Mouse (Mus musculus) C2C12 (cell line): ENCODE data around the gene Nms. TPM values are rescaled to one million over a fixed set of nuclear protein-coding genes. Genes with fewer than 3 reads are reported as not detected.

Experiments
- H3K27me3 ChIP-seq: one replicate; pipeline ENCODE4 v1.6.1; 2011; ENCODE audit not compliant: control insufficient read depth, insufficient read depth, insufficient read length
- H3K36me3 ChIP-seq: one replicate; pipeline ENCODE4 v1.6.1; 2011; ENCODE audit not compliant: control insufficient read depth, insufficient read depth
- H3K4me3 ChIP-seq: one replicate; pipeline ENCODE4 v1.5.1; 2011; ENCODE audit warnings: mild to moderate bottlenecking, control low read depth; ENCODE audit not compliant: poor library complexity, insufficient read depth, severe bottlenecking
- H3K79me2 ChIP-seq: one replicate; pipeline ENCODE4 v1.6.1; 2011; ENCODE audit not compliant: control insufficient read depth, insufficient read depth
- H3K79me3 ChIP-seq: one replicate; pipeline ENCODE4 v1.6.1; 2011; ENCODE audit warnings: low read depth, control low read depth
- H3ac ChIP-seq: one replicate; pipeline ENCODE3; 2011; ENCODE audit warnings: low read depth; ENCODE audit not compliant: control insufficient read depth, insufficient read length
- CEBPB ChIP-seq: IDR thresholded peaks from one replicate; pipeline ENCODE4 v1.6.1; 2011; ENCODE audit warnings: low read depth, mild to moderate bottlenecking, control low read depth, moderate library complexity
- CTCF ChIP-seq: IDR thresholded peaks from one replicate; pipeline ENCODE4 v1.5.1; 2011; ENCODE audit not compliant: control insufficient read depth, insufficient read depth, insufficient read length
- FOSL1 ChIP-seq: IDR thresholded peaks from one replicate; pipeline ENCODE4 v1.8.0; 2011; ENCODE audit warnings: mild to moderate bottlenecking, low read length; ENCODE audit not compliant: poor library complexity, insufficient read depth, severe bottlenecking
- MAX ChIP-seq: IDR thresholded peaks from one replicate; pipeline ENCODE4 v1.6.1; 2011; ENCODE audit warnings: mild to moderate bottlenecking, control low read depth
- MYOD1 ChIP-seq: IDR thresholded peaks from one replicate; pipeline ENCODE4 v1.6.1; 2011; ENCODE audit warnings: low read depth; ENCODE audit not compliant: control insufficient read depth, insufficient read length
- MYOG ChIP-seq: IDR thresholded peaks from one replicate; pipeline ENCODE4 v1.6.1; 2011; ENCODE audit not compliant: control insufficient read depth, insufficient read length; ENCODE audit errors: extremely low read depth
- USF1 ChIP-seq: IDR thresholded peaks from one replicate; pipeline ENCODE4 v1.6.1; 2011; ENCODE audit warnings: low read depth, mild to moderate bottlenecking, control low read depth, moderate library complexity
- long read RNA-seq, 2 experiments: library from polyadenylated mRNA; unstranded; transcript quantifications; one replicate each; pipeline ENCODE4 v2.0.0; 2019 to 2020
- polyA plus RNA-seq: library from polyadenylated mRNA; unstranded; fragments of >200 nt; fragmentation: generic; extraction: Trizol; gene quantifications from one replicate; pipeline ENCODE4 v1.2.1, GENCODE M21; 2012; ENCODE audit warnings: missing spikeins

Gene Nms
- not detected for polyA plus RNA-seq
- long read RNA-seq, experiment 1: 0 reads
- long read RNA-seq, experiment 2: 0 reads

- Histone ChIP-seq H3K79me2 (no peaks in the 10 kb centered on the region), H3ac (no peak within 1 kb of the TSS), H3K36me3 (no peaks in the 10 kb centered on the region), H3K27me3 (no peaks in the 10 kb centered on the region), H3K4me3 (no peak within 1 kb of the TSS), H3K79me3 (no peaks in the 10 kb centered on the region)
- no peak for TF ChIP-seq CTCF
- TF ChIP-seq CEBPB: no peak
- no peak for TF ChIP-seq MAX
- TF ChIP-seq MYOG: no peak
- TF ChIP-seq FOSL1: no peak
- no peak for TF ChIP-seq MYOD1
- TF ChIP-seq USF1: no peak
These were observed at the start of gene Nms for GRCm38 (mm10) chr1:38938849-38939248. Nms (plus strand) TSS chr1:38939149.

- peaks cover 27% of the 10 kb centered on the region for H3K27me3 ChIP-seq
- H3ac ChIP-seq: no peak overlapping the region
- no peaks in the 10 kb centered on the region for H3K36me3 ChIP-seq
- H3K4me3 ChIP-seq: no peak overlapping the region
- no peaks in the 10 kb centered on the region for H3K79me2 ChIP-seq
- H3K79me3 ChIP-seq: no peaks in the 10 kb centered on the region
- no peak for TF ChIP-seq CTCF
- TF ChIP-seq CEBPB: no peak
- no peak for TF ChIP-seq USF1
- TF ChIP-seq FOSL1: no peak
- no peak for TF ChIP-seq MYOD1
- no peak for TF ChIP-seq MYOG
These were observed 47.5 kb upstream of the Nms start for GRCm38 (mm10) chr1:38891444-38891843.

- H3K27me3 ChIP-seq: peaks cover 37% of the 10 kb centered on the region
- H3K4me3 ChIP-seq: no peak overlapping the region
- TF ChIP-seq MYOG (no peak), FOSL1 (no peak), MAX (no peak), CEBPB (no peak), USF1 (no peak), CTCF (no peak), MYOD1 (no peak)
- H3K36me3 ChIP-seq: no peaks in the 10 kb centered on the region
- H3ac ChIP-seq: no peak overlapping the region
- no peaks in the 10 kb centered on the region for H3K79me2 ChIP-seq
- H3K79me3 ChIP-seq: no peaks in the 10 kb centered on the region
These were observed 45.9 kb upstream of the Nms start for GRCm38 (mm10) chr1:38893081-38893480.

GRCm38 (mm10) chr1:38897431-38898248 is 41.3 kb upstream of the Nms start, which contains the start of gene Chst10:
Chst10 (minus strand) TSS chr1:38898161.
- Histone ChIP-seq H3K79me2 (no peaks in the 10 kb centered on the region), H3K79me3 (no peaks in the 10 kb centered on the region), H3K4me3 (no peak within 1 kb of the TSS), H3ac (no peak within 1 kb of the TSS), H3K36me3 (no peaks in the 10 kb centered on the region), H3K27me3 (peaks cover 34% of the 10 kb centered on the region)
- no peak for TF ChIP-seq MAX
- TF ChIP-seq MYOG: no peak
- no peak for TF ChIP-seq USF1
- TF ChIP-seq CEBPB: no peak
- no peak for TF ChIP-seq MYOD1
- TF ChIP-seq CTCF: no peak
- TF ChIP-seq FOSL1: no peak

GRCm38 (mm10) chr1:38902571-38902970 is 36.4 kb upstream of the Nms start:
- no peaks in the 10 kb centered on the region for H3K79me3 ChIP-seq
- TF ChIP-seq CTCF (no peak), MYOD1 (no peak), FOSL1 (no peak), MAX (no peak)
- peaks cover 11% of the 10 kb centered on the region for H3K27me3 ChIP-seq
- H3ac ChIP-seq: no peak overlapping the region
- H3K4me3 ChIP-seq: no peak overlapping the region
- no peaks in the 10 kb centered on the region for H3K36me3 ChIP-seq
- no peaks in the 10 kb centered on the region for H3K79me2 ChIP-seq

- no peak for TF ChIP-seq CEBPB
- no peak for TF ChIP-seq MYOG
- TF ChIP-seq FOSL1: no peak
- TF ChIP-seq MAX: no peak
- H3K4me3 ChIP-seq: no peak overlapping the region
- H3K79me2 ChIP-seq: no peaks in the 10 kb centered on the region
- no peaks in the 10 kb centered on the region for H3K36me3 ChIP-seq
- peaks cover 4% of the 10 kb centered on the region for H3K27me3 ChIP-seq
- H3K79me3 ChIP-seq: no peaks in the 10 kb centered on the region
- no peak overlapping the region for H3ac ChIP-seq
These were observed 35.0 kb upstream of the Nms start for GRCm38 (mm10) chr1:38903985-38904384.
